Mouse (Mus musculus): ENCODE measurements around the gene Pgbd5. TPM values are rescaled to one million over a fixed set of nuclear protein-coding genes. Genes with fewer than 3 reads are reported as not detected.
A peak's percentile ranks its signal among the peaks of the same experiment; 100 is the strongest.

The Pgbd5 gene
- polyA plus RNA-seq, 1 experiment from 2014 or later, result 2.2 TPM

DNA sequence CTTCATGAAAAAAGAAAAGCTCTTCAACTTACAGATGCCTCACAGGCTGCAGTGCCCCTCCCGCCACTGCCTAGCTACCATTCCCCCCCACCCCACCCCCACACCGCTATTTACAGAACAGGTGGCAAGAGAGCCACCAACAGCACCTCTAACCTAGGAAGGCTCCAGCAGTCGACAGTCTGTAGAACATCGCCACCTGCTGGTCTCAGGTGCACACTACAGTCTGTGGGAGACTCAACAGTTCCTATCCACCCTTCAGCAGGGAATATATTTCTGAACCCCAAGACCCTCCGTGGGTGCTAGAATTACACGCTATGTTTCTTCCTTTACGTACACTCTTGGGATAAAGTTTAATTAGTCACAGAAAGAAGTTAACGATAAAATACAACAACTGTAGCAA is 71.2 kb downstream of the Pgbd5 start:
- ATAC-seq (ENCODE audit: insufficient read depth), result no peak
- DNase-seq, result peak; percentile 89
- Histone ChIP-seq H3K9me3 (ENCODE audit: low read depth, low read length) (no peaks in the 10 kb centered on the region), H3K27ac (ENCODE audit: low read depth) (no peak overlapping the region), H3K9ac (no peak overlapping the region), H3K4me3 (ENCODE audit: low read depth, low read length) (no peak overlapping the region), H3K27me3 (ENCODE audit: insufficient read depth, low read length) (no peaks in the 10 kb centered on the region), H3K4me1 (ENCODE audit: insufficient read depth) (no peaks in the 10 kb centered on the region), H3K4me2 (no peak overlapping the region), H3K36me3 (ENCODE audit: insufficient read depth) (no peaks in the 10 kb centered on the region)
- WGBS, result 16% methylated on average over 8 of the region's 8 CpGs
- peak; percentile 92 for TF ChIP-seq CTCF (IDR thresholded peaks at IDR 0.05; ENCODE audit: low read depth)

DNA sequence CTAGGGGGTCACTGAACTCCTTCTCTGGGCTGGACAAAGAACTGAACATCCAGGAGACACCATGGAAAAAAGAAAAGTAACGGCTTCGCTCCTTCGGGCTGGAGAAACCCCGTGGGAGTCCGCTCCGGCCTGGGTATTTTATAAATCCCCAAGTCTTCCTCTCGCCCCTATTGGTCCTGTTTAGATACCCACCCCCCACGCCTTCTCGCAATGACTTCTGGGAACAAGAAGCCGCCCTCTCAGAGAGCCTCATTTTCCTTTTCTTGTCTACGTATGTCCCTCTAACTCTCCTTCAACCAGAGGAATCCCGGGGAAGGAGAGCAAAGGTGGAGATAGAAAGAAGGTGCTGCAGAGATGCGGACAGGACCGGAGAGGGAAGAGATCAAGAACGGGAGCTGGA is 76.1 kb downstream of the Pgbd5 start:
- H3K4me1 ChIP-seq (ENCODE audit: insufficient read depth), result no peaks in the 10 kb centered on the region
- no peak for TF ChIP-seq CTCF (IDR thresholded peaks at IDR 0.05; ENCODE audit: low read depth)
- H3K9ac ChIP-seq, result no peak overlapping the region
- H3K4me2 ChIP-seq, result no peak overlapping the region
- H3K9me3 ChIP-seq (ENCODE audit: low read depth, low read length), result no peaks in the 10 kb centered on the region
- ATAC-seq (ENCODE audit: insufficient read depth), result no peak
- no peaks in the 10 kb centered on the region for H3K36me3 ChIP-seq (ENCODE audit: insufficient read depth)
- no peak overlapping the region for H3K4me3 ChIP-seq (ENCODE audit: low read depth, low read length)
- no peak overlapping the region for H3K27ac ChIP-seq (ENCODE audit: low read depth)
- WGBS, result 92% methylated on average over 15 of the region's 15 CpGs
- H3K27me3 ChIP-seq (ENCODE audit: insufficient read depth, low read length), result no peaks in the 10 kb centered on the region
- no peak for DNase-seq

DNA sequence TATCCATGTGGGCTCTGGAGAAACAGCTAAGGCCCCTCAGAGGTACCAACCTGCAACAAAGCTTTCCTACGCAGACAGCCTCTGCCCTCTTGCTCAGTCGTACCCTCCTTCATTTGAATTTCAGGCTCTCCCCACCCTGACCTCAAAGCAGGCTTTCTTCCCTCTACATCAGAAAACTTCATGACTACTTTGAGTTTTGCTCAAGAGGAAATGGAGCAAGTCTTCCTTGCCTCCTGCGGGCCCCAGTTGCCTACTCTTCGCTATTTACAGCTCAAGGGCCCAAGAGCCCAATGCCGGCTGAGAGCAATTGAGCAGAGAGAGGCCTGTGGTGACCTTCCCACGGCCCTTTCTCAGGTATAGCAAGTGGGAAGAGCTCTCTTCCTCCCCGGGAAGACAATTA is 76.9 kb downstream of the Pgbd5 start:
- ATAC-seq (ENCODE audit: insufficient read depth) (no peak), DNase-seq (no peak)
- H3K27ac ChIP-seq (ENCODE audit: low read depth), result no peak overlapping the region
- no peak overlapping the region for H3K9ac ChIP-seq
- H3K4me1 ChIP-seq (ENCODE audit: insufficient read depth), result no peaks in the 10 kb centered on the region
- no peaks in the 10 kb centered on the region for H3K27me3 ChIP-seq (ENCODE audit: insufficient read depth, low read length)
- H3K9me3 ChIP-seq (ENCODE audit: low read depth, low read length), result no peaks in the 10 kb centered on the region
- no peak overlapping the region for H3K4me3 ChIP-seq (ENCODE audit: low read depth, low read length)
- H3K36me3 ChIP-seq (ENCODE audit: insufficient read depth), result no peaks in the 10 kb centered on the region
- 71% methylated on average over 7 of the region's 7 CpGs for WGBS
- TF ChIP-seq CTCF (IDR thresholded peaks at IDR 0.05; ENCODE audit: low read depth), result no peak
- H3K4me2 ChIP-seq, result no peak overlapping the region

DNA sequence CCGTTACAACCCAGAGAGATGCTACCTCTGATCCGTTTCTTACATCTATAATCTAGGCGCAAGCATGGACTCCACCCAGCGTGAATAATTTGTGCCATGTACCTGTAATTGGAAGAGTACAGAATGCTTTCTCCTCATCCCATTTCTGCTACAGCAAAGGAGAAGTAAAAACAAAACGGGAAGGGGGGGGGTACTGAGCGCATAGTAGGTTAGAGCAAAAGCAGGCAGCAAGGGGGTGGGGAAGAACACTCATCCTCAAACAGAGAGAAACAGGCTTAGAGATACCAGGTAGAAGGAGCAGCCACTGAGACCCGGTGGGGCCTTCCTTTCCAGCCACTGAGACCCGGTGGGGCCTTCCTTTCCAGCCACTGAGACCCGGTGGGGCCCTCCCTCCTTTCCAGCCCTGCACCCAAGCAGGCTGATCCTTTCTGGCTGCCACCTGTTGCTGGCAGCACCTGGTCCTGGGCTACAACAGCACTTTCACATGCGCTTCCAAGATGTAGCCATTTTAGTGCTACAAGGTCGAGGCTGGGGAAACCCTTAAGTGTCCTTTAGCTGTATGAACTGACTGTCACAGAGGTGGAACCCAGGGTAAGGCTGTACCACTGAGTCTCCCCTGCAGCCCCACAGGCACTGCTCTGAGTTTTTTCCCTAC is 77.6 kb downstream of the Pgbd5 start:
- no peak overlapping the region for H3K27ac ChIP-seq (ENCODE audit: low read depth)
- H3K9me3 ChIP-seq (ENCODE audit: low read depth, low read length), result no peaks in the 10 kb centered on the region
- H3K4me1 ChIP-seq (ENCODE audit: insufficient read depth), result no peaks in the 10 kb centered on the region
- H3K4me3 ChIP-seq (ENCODE audit: low read depth, low read length), result no peak overlapping the region
- TF ChIP-seq CTCF (IDR thresholded peaks at IDR 0.05; ENCODE audit: low read depth), result no peak
- DNase-seq (no peak), ATAC-seq (ENCODE audit: insufficient read depth) (no peak)
- no peak overlapping the region for H3K4me2 ChIP-seq
- H3K36me3 ChIP-seq (ENCODE audit: insufficient read depth), result no peaks in the 10 kb centered on the region
- WGBS, result 79% methylated on average over 11 of the region's 11 CpGs
- H3K27me3 ChIP-seq (ENCODE audit: insufficient read depth, low read length), result no peaks in the 10 kb centered on the region
- H3K9ac ChIP-seq, result no peak overlapping the region

DNA sequence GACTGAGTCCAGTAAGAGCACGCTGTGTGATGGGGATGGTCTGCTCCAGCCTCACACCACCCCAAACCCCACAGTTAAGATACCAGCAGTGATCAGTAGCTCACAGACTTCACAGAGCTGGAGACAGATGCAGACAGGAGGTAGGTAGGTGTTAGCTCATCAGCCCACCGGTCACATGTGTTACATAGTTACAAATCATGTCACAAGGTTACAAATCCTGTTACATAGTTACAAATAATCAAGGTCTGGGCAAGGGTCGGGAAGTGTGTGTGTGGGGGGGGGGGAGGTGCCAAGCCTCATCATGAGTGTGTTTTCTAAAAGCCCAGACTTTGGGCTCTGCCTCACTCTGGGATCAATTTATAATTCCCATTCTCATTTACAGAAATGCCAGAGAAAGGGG is 78.5 kb downstream of the Pgbd5 start:
- Histone ChIP-seq H3K36me3 (ENCODE audit: insufficient read depth) (no peaks in the 10 kb centered on the region), H3K4me3 (ENCODE audit: low read depth, low read length) (no peak overlapping the region)

DNA sequence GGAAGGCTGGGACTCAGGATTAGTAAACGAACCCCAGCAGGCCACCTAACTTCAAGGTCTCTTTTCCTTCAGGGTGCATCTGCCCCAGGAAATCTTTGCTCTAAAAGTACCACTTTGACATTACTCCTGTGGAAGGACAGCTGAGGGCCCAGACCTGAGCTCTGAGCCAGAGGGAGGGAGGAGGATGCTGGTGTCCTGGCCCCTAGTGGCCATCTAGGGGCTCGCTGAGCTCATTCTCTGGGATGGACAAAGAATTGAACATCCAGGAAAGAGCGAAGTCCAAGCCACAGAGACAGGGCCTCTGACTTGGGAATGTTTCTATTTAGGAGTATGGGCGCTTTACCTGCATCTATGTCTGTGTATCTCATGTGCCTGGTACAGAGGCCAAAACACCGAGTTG is 87.8 kb downstream of the Pgbd5 start:
- DNase-seq (no peak), ATAC-seq (ENCODE audit: insufficient read depth) (no peak)
- Histone ChIP-seq H3K9me3 (ENCODE audit: low read depth, low read length) (no peaks in the 10 kb centered on the region), H3K4me1 (ENCODE audit: insufficient read depth) (no peaks in the 10 kb centered on the region), H3K4me3 (ENCODE audit: low read depth, low read length) (no peak overlapping the region), H3K36me3 (ENCODE audit: insufficient read depth) (no peaks in the 10 kb centered on the region), H3K9ac (no peak overlapping the region), H3K27ac (ENCODE audit: low read depth) (no peak overlapping the region), H3K27me3 (ENCODE audit: insufficient read depth, low read length) (no peaks in the 10 kb centered on the region), H3K4me2 (no peak overlapping the region)
- 65% methylated on average over 5 of the region's 5 CpGs for WGBS
- TF ChIP-seq CTCF (IDR thresholded peaks at IDR 0.05; ENCODE audit: low read depth), result peak; percentile 61

More for the DNA sequence above, 78.5 kb downstream of the Pgbd5 start:
- Histone ChIP-seq H3K27me3 (ENCODE audit: insufficient read depth, low read length) (no peaks in the 10 kb centered on the region), H3K4me1 (ENCODE audit: insufficient read depth) (no peaks in the 10 kb centered on the region), H3K4me2 (no peak overlapping the region), H3K9me3 (ENCODE audit: low read depth, low read length) (no peaks in the 10 kb centered on the region), H3K9ac (no peak overlapping the region), H3K27ac (ENCODE audit: low read depth) (no peak overlapping the region)
- ATAC-seq (ENCODE audit: insufficient read depth), result no peak
- DNase-seq, result no peak
- no peak for TF ChIP-seq CTCF (IDR thresholded peaks at IDR 0.05; ENCODE audit: low read depth)
- 70% methylated on average over 3 of the region's 3 CpGs for WGBS

DNA sequence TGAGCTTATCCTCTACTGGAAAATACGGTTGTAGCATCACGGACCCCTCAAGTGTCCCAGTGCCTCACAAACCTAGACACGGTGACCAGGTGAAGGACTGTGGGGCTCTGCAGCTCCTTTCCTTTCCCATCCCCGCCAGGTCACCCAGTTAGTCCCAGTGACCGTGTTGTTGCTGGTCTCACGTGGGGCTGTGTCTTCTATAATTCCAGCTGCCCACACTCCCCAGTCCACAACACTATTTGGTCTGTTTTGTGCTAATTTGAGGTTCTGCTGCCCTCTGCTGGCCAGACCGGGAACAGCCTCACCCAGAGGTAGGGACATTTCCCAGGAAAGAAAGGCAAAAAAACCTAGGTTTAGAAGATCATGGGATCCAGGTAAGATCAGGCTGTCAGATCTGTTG is 89.8 kb downstream of the Pgbd5 start:
- DNase-seq (peak; percentile 90), ATAC-seq (ENCODE audit: insufficient read depth) (no peak)
- Histone ChIP-seq H3K9me3 (ENCODE audit: low read depth, low read length) (no peaks in the 10 kb centered on the region), H3K4me2 (no peak overlapping the region), H3K4me1 (ENCODE audit: insufficient read depth) (no peaks in the 10 kb centered on the region), H3K4me3 (ENCODE audit: low read depth, low read length) (no peak overlapping the region), H3K9ac (no peak overlapping the region), H3K27ac (ENCODE audit: low read depth) (no peak overlapping the region), H3K36me3 (ENCODE audit: insufficient read depth) (peaks cover 11% of the 10 kb centered on the region; the same call in 1 of the 2 replicates), H3K27me3 (ENCODE audit: insufficient read depth, low read length) (no peaks in the 10 kb centered on the region)
- peak; percentile 97 for TF ChIP-seq CTCF (IDR thresholded peaks at IDR 0.05; ENCODE audit: low read depth)
- whole genome bisulfite sequencing, result 31% methylated on average over 7 of the region's 7 CpGs
